Mouse (Mus musculus): ENCODE results near the gene Lsmem1. TPM values are rescaled to one million over a fixed set of nuclear protein-coding genes. Genes with fewer than 3 reads are reported as not detected.

Gene Lsmem1
- polyA plus RNA-seq, 1 experiment from 2014 or later = 26.9 TPM

DNA sequence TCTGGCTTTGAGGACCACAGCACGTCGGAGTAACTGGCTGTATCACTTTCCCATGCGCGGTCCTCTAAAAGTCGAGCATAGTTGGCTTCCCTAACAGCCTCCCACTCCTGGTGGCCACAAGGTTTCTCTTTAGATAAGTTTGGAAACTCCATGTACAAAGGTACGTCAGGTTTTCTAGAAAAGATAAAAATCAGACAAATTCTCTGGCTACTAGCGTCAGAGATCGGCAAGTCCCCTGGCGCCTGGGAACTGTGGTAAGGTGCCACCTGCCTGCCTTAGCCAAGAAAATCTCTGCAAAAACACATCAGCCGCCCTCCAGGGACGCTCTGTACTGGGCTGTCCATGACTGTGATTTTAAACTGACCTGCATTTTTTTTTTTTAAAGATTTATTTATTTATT is 64.8 kb downstream of the Lsmem1 start:
- peak overlapping the region; percentile 55 for H3K4me3 ChIP-seq
- no peaks in the 10 kb centered on the region for H3K36me3 ChIP-seq
- H3K9ac ChIP-seq = peak overlapping the region; percentile 68
- ATAC-seq (ENCODE audit: extremely low read depth, insufficient number of reproducible peaks, low FRiP score, low TSS enrichment) = no peak
- H3K4me1 ChIP-seq = peaks cover 11% of the 10 kb centered on the region
- peak overlapping the region; percentile 85 for H3K4me2 ChIP-seq
- H3K9me3 ChIP-seq = no peaks in the 10 kb centered on the region
- H3K27me3 ChIP-seq (replicated peaks) = peaks cover 34% of the 10 kb centered on the region
- 48% methylated on average over 11 of the region's 11 CpGs for WGBS
- H3K27ac ChIP-seq (replicated peaks) = no peak overlapping the region

DNA sequence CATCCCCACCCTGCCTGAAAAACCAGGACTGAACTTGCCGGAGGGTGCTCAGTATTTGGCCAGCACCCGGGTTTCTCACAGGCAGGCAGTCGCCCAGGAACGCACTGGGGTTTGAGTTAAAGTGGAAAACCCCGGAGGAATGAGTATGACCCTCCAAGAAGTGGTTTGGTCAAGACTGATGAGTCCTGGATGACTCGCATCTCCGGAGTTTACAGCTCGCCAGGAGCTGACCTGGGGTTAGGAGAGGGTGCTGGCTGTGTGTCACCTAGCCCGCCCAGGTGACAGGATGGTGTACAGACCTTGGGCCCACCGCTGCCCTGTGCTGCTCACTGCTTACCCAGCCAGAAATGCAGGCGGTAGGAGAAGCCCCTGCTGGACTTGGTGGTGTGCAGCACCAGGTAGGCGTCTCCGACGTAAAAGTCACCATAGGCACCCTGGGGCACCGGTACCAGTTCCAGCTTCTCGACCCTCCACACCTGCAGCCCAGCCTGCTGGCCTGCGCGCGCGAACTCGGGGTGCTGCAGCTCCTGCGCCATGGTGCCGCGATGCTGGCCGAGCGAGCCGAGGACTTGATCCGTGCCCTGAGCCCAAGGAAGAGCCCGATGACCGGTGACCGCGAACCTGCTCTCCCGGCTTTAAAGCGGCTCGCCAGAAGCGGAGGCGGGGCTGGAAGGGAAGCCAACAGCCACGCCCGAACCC is 65.6 kb downstream of the Lsmem1 start, which contains the start of gene Scin:
TSS of gene Scin (minus strand) at position 656 of the 699 bp plus-strand sequence.
- H3K4me1 ChIP-seq = peaks cover 11% of the 10 kb centered on the region
- no peaks in the 10 kb centered on the region for H3K9me3 ChIP-seq
- no peaks in the 10 kb centered on the region for H3K36me3 ChIP-seq
- WGBS = 2% methylated on average over 39 of the region's 39 CpGs
- peak within 1 kb of the TSS; percentile 55 for H3K4me3 ChIP-seq
- ATAC-seq (ENCODE audit: extremely low read depth, insufficient number of reproducible peaks, low FRiP score, low TSS enrichment) = no peak
- no peak within 1 kb of the TSS for H3K27ac ChIP-seq (replicated peaks)
- peaks cover 34% of the 10 kb centered on the region for H3K27me3 ChIP-seq (replicated peaks)
- peak within 1 kb of the TSS; percentile 85 for H3K4me2 ChIP-seq
- peak within 1 kb of the TSS; percentile 68 for H3K9ac ChIP-seq

DNA sequence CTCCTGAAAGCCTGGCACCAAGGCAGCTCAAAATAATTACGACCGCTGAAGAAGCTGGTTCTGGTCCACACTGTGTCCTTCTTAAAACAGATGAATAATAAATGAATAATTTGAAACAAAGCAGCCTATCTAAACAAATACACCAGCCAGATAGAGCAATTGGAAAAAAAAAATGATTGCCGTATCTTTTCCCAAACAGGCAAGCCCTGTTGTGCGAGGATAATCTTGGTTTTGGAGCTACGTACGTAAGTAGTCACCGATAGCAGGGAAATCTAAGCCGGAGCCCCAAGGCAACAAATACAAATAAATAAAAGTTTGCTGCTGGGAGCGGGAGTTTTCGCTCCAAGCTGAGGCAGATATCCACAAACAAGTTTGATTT is 66.1 kb downstream of the Lsmem1 start:
- no peaks in the 10 kb centered on the region for H3K9me3 ChIP-seq
- H3K27me3 ChIP-seq (replicated peaks) = peaks cover 34% of the 10 kb centered on the region
- no peak for ATAC-seq (ENCODE audit: extremely low read depth, insufficient number of reproducible peaks, low FRiP score, low TSS enrichment)
- H3K36me3 ChIP-seq = no peaks in the 10 kb centered on the region
- H3K4me1 ChIP-seq = peaks cover 11% of the 10 kb centered on the region
- H3K4me3 ChIP-seq = peak overlapping the region; percentile 55
- WGBS = 25% methylated on average over 10 of the region's 10 CpGs
- H3K27ac ChIP-seq (replicated peaks) = no peak overlapping the region
- H3K9ac ChIP-seq = peak overlapping the region; percentile 30; the same call in 1 of the 2 replicates
- peak overlapping the region; percentile 85 for H3K4me2 ChIP-seq

MicroRNAs within 50 kb of the gene (microRNA counts, 519-probe panel; counts per million panel counts)
- 209 counts per million, percentile 61 among the panel's probes with 10 or more counts for microRNA mmu-miR-1938

Small RNAs within 50 kb of the gene (microRNA-seq; reads per million reads assigned to microRNA genes)
- gene Mir1938 = not detected

Other genes with a start within 250 kb of the Lsmem1 start
- gene Arl4a, start 161.5 kb downstream of the Lsmem1 start, polyA plus RNA-seq (2015; fragmentation: Nextera tagmentation; extraction: Ambion mirVana) = 28.0 and 32.1 TPM in 2 replicates
- 3.4 TPM in 2 replicates for gene Scin, start 65.3 kb downstream of the Lsmem1 start, polyA plus RNA-seq (2015; fragmentation: Nextera tagmentation; extraction: Ambion mirVana)
- 98.0 and 98.2 TPM in 2 replicates for gene Ifrd1, start 49.0 kb upstream of the Lsmem1 start, polyA plus RNA-seq (2015; fragmentation: Nextera tagmentation; extraction: Ambion mirVana)
- 27.8 and 30.4 TPM in 2 replicates for gene Zfp277, start 246.4 kb upstream of the Lsmem1 start, polyA plus RNA-seq (2015; fragmentation: Nextera tagmentation; extraction: Ambion mirVana)
- gene Dock4, start 246.5 kb upstream of the Lsmem1 start, polyA plus RNA-seq (2015; fragmentation: Nextera tagmentation; extraction: Ambion mirVana) = 6.2 and 6.9 TPM in 2 replicates